Mouse (Mus musculus) forebrain, postnatal 0 days (tissue): ENCODE data around the gene Sumo1. TPM values are rescaled to one million over a fixed set of nuclear protein-coding genes. Genes with fewer than 3 reads are reported as not detected.

Experiments
- ATAC-seq: fragments of 200-750 bp; cut with Nextera tagmentation; 2 replicates; pipeline ENCODE4 v1.8.0; 2017; ENCODE audit warnings: mild to moderate bottlenecking, moderate library complexity
- DNase-seq: peaks from one replicate; pipeline ENCODE4 v3.0.0-alpha.2; 2015
- H3K27ac ChIP-seq: fragments of 300-500 bp; sonication (generic); 2 replicates; pipeline ENCODE4 v1.5.1; 2014; ENCODE audit warnings: low read depth, mild to moderate bottlenecking, antibody characterized with exemption, low read length, moderate library complexity, mixed read lengths
- H3K27me3 ChIP-seq: fragments of 300-500 bp; sonication (generic); 2 replicates; pipeline ENCODE4 v1.6.1; 2014; ENCODE audit warnings: mild to moderate bottlenecking, low read length, mixed read lengths; ENCODE audit not compliant: insufficient read depth
- H3K36me3 ChIP-seq: fragments of 300-500 bp; sonication (generic); 2 replicates; pipeline ENCODE4 v1.6.1; 2014; ENCODE audit warnings: mild to moderate bottlenecking, moderate library complexity; ENCODE audit not compliant: insufficient read depth
- H3K4me1 ChIP-seq: fragments of 300-500 bp; sonication (generic); 2 replicates; pipeline ENCODE4 v1.6.1; 2014; ENCODE audit warnings: antibody characterized with exemption; ENCODE audit not compliant: insufficient read depth
- H3K4me2 ChIP-seq: fragments of 300-500 bp; sonication (generic); 2 replicates; pipeline ENCODE4 v1.6.1; 2014; ENCODE audit warnings: low read depth, mild to moderate bottlenecking, moderate library complexity
- H3K4me3 ChIP-seq: fragments of 300-500 bp; sonication (generic); 2 replicates; pipeline ENCODE4 v1.5.1; 2014; ENCODE audit warnings: low read depth, low read length, mixed read lengths
- H3K9ac ChIP-seq: fragments of 300-500 bp; sonication (generic); 2 replicates; pipeline ENCODE4 v1.6.1; 2014; ENCODE audit warnings: mild to moderate bottlenecking
- H3K9me3 ChIP-seq: fragments of 300-500 bp; sonication (generic); 2 replicates; pipeline ENCODE4 v1.6.1; 2016; ENCODE audit warnings: low read length
- CTCF ChIP-seq: sonication (generic); IDR thresholded peaks from 2 replicates; pipeline ENCODE4 v1.5.1; 2016; ENCODE audit warnings: antibody characterized with exemption, control low read depth, low read depth
- WGBS: fragments of 180-500 bp; shearing (Covaris S2); extraction: QIAGEN DNeasy Blood & Tissue Kit; methylation state at CpG from one replicate; pipeline ENCODE4 v1.1.7; 2014; 5-methylcytosine and 5-hydroxymethylcytosine counted together
- polyA plus RNA-seq: library from polyadenylated mRNA; unstranded; fragments of >200 nt; fragmentation: Nextera tagmentation; extraction: Ambion mirVana; gene quantifications from 2 replicates; pipeline ENCODE4 v1.2.1, GENCODE M21; 2015
- total RNA-seq: library from RNA; depleted of rRNA; stranded (reverse); fragments of >200 nt; gene quantifications from 2 replicates; pipeline ENCODE4 v1.2.3, GENCODE M21; 2014; rRNA removed

The Sumo1 gene
- total and polyA plus RNA-seq, 2 experiments from 2014 or later: 172 to 369 TPM

DNA sequence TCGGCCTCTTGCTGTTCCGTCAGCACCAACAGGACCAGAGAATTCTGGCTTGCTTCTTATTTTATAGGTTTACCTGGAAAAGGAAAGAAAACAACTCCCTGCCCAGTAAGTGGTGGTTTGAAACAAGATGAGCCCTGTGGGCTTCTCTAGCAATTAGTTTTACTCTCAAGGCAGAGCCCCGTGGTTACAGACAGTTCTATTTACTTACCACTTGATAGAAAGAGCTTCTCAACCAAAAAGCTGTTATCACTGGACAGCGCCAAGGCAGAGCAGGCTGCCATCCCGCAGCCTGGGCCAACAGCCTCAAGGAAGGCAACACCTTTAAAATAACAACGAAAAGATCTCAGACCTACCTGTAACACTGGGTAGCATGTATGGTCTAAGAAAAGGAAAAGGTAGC, 128.4 kb downstream of the Sumo1 start:
- no peak for ATAC-seq

GRCm38 (mm10) chr1:59541271-59542020, 129.2 kb downstream of the Sumo1 start:
- no peak for DNase-seq
- H3K9me3 ChIP-seq: no peaks in the 10 kb centered on the region

More for the DNA sequence above, 128.4 kb downstream of the Sumo1 start:
- TF ChIP-seq CTCF: no peak
- no peaks in the 10 kb centered on the region for H3K36me3 ChIP-seq
- H3K4me2 ChIP-seq: no peak overlapping the region
- WGBS: 69% methylated on average over 6 of the region's 6 CpGs
- H3K27ac ChIP-seq: no peak overlapping the region
- DNase-seq: no peak
- no peak overlapping the region for H3K4me3 ChIP-seq
- no peak overlapping the region for H3K9ac ChIP-seq
- H3K9me3 ChIP-seq: no peaks in the 10 kb centered on the region
- H3K4me1 ChIP-seq: no peaks in the 10 kb centered on the region
- no peaks in the 10 kb centered on the region for H3K27me3 ChIP-seq

GRCm38 (mm10) chr1:59540537-59541148, 130.0 kb downstream of the Sumo1 start:
- H3K27me3 ChIP-seq: no peaks in the 10 kb centered on the region
- no peak overlapping the region for H3K4me3 ChIP-seq
- ATAC-seq: no peak
- no peak overlapping the region for H3K4me2 ChIP-seq
- no peak overlapping the region for H3K27ac ChIP-seq
- H3K9me3 ChIP-seq: no peaks in the 10 kb centered on the region
- 42% methylated on average over 19 of the region's 19 CpGs for WGBS
- no peak for TF ChIP-seq CTCF
- DNase-seq: no peak
- H3K4me1 ChIP-seq: peaks cover 7% of the 10 kb centered on the region; the same call in 1 of the 2 replicates
- H3K9ac ChIP-seq: no peak overlapping the region
- H3K36me3 ChIP-seq: no peaks in the 10 kb centered on the region

More at GRCm38 (mm10) chr1:59541271-59542020, 129.2 kb downstream of the Sumo1 start:
- Histone ChIP-seq H3K4me2 (no peak overlapping the region), H3K36me3 (no peaks in the 10 kb centered on the region), H3K4me1 (peaks cover under 1% of the 10 kb centered on the region; the same call in 1 of the 2 replicates), H3K27me3 (no peaks in the 10 kb centered on the region), H3K27ac (no peak overlapping the region), H3K9ac (no peak overlapping the region), H3K4me3 (no peak overlapping the region)
- no peak for TF ChIP-seq CTCF
- no peak for ATAC-seq
- 82% methylated on average over 16 of the region's 16 CpGs for WGBS

DNA sequence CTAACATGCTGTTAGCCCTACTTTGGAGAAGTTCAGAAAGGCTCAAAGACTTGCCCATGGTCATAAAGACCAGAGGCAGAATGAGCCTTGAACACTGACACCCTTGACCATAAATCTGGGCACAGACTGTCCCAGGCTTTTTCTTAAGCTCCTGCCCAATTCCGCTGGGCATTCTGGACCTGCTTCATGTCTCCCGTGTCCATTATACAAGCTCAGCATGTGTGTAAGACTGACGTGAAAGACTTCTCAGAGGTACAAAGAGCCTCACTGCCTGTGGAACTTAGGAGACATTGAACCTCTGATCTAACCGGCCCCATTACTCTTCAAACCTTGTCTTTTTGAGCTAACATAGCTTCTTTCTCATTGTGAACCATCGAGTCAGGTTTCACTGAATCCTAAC, 132.3 kb downstream of the Sumo1 start:
- TF ChIP-seq CTCF: no peak
- no peak overlapping the region for H3K27ac ChIP-seq
- H3K4me1 ChIP-seq: peaks cover 15% of the 10 kb centered on the region
- H3K27me3 ChIP-seq: no peaks in the 10 kb centered on the region
- H3K4me3 ChIP-seq: no peak overlapping the region
- DNase-seq (no peak), ATAC-seq (no peak)
- H3K9me3 ChIP-seq: no peaks in the 10 kb centered on the region
- no peak overlapping the region for H3K9ac ChIP-seq
- no peak overlapping the region for H3K4me2 ChIP-seq
- 82% methylated on average over 5 of the region's 5 CpGs for WGBS
- no peaks in the 10 kb centered on the region for H3K36me3 ChIP-seq

Other genes starting within 250 kb of the Sumo1 start
- 8.6 and 13.9 TPM in 2 replicates for gene Fzd7, start 188.4 kb downstream of the Sumo1 start, total RNA-seq
- 1.5 and 1.9 TPM in 2 replicates for gene Fzd7, start 188.4 kb downstream of the Sumo1 start, polyA plus RNA-seq
- gene Gm973, start 154.6 kb downstream of the Sumo1 start, total RNA-seq: 5.4 and 11.2 TPM in 2 replicates
- 6.5 and 13.8 TPM in 2 replicates for gene Gm973, start 154.6 kb downstream of the Sumo1 start, polyA plus RNA-seq
- 79.6 and 91.1 TPM in 2 replicates for gene Nop58, start 14.1 kb upstream of the Sumo1 start, total RNA-seq
- 106 and 143 TPM in 2 replicates for gene Nop58, start 14.1 kb upstream of the Sumo1 start, polyA plus RNA-seq
- gene Bmpr2, start 92.6 kb upstream of the Sumo1 start, total RNA-seq: 59.8 and 71.4 TPM in 2 replicates
- gene Bmpr2, start 92.6 kb upstream of the Sumo1 start, polyA plus RNA-seq: 5.5 and 8.9 TPM in 2 replicates
- 53.4 and 79.7 TPM in 2 replicates for gene Fam117b, start 242.2 kb upstream of the Sumo1 start, total RNA-seq
- 22.1 and 31.8 TPM in 2 replicates for gene Fam117b, start 242.2 kb upstream of the Sumo1 start, polyA plus RNA-seq